Mouse (Mus musculus): Measurements from ENCODE around the gene Acvr2b.

- TF ChIP-seq CTCF (IDR thresholded peaks at IDR 0.05; ENCODE audit: extremely low read depth, insufficient read length, insufficient replicate concordance, low read depth, low read length) (no peak), POLR2A (IDR thresholded peaks at IDR 0.05; ENCODE audit: low read depth, low read length) (no peak)
Measured at GRCm38 (mm10) chr9:119484420-119484819, 82.5 kb downstream of the Acvr2b start.

All from small intestine, adult 2 months (tissue).